In genomic region chr5:121343997-121344396, GRCm38 (mm10) we compare ENCODE assay signal across 28 mouse cellular contexts. TPM values are rescaled to one million over a fixed set of nuclear protein-coding genes. Genes with fewer than 3 reads are reported as not detected.
DNase-seq lines count a peak whose midpoint lies in the region; TF ChIP-seq lines count a peak whose summit lies in the region.
"Had no signal": no experiment of that assay in that cellular context is flagged by ENCODE, and none has a peak within 500 bp of the region (broad histone marks: within the 10 kb centered on the region; RNA-seq: fewer than 3 reads in every experiment).

No protein-coding gene starts in this region.

- no peak for TF ChIP-seq CTCF in MEL (IDR thresholded peaks at IDR 0.05 in 2 of 3, conservative IDR thresholded peaks at IDR 0.05 in 1 of 3; ENCODE audit: control insufficient read depth in 1 of 3, insufficient read depth in 1 of 3, low read depth in 2 of 3, low read length in 3 of 3, poor library complexity in 1 of 3, severe bottlenecking in 1 of 3)
- no peak for TF ChIP-seq CTCF in bone marrow macrophage, adult 2 months (IDR thresholded peaks at IDR 0.05; ENCODE audit: low read depth, low read length)

- no peaks in the 10 kb centered on the region for H3K9me3 ChIP-seq in MEL (replicated peaks; ENCODE audit: insufficient read depth, low read length)
- H3K9me3 ChIP-seq: embryonic facial prominence, embryonic 10.5 days; embryonic facial prominence, embryonic 13.5 days; forebrain, embryonic 13.5 days; G1E; heart, embryonic 10.5 days; heart, embryonic 13.5 days; hindbrain, embryonic 12.5 days; hindbrain, embryonic 15.5 days had no signal

- no peak for TF ChIP-seq EP300 in MEL (IDR thresholded peaks at IDR 0.05; ENCODE audit: low read depth in 1 of 2, low read length in 2 of 2)

- H3K79me2 ChIP-seq in MEL (ENCODE audit: control insufficient read depth, insufficient read depth, low read length, poor library complexity): no peaks in the 10 kb centered on the region
- H3K79me2 ChIP-seq in macrophage (ENCODE audit: inconsistent target): no peaks in the 10 kb centered on the region

- H3K9ac ChIP-seq in MEL (ENCODE audit: control insufficient read depth, low read depth, low read length, poor library complexity, severe bottlenecking): no peak overlapping the region
- H3K9ac ChIP-seq: embryonic facial prominence, embryonic 13.5 days; forebrain, embryonic 13.5 days; heart, embryonic 13.5 days; hindbrain, embryonic 12.5 days; hindbrain, embryonic 15.5 days had no signal

- TF ChIP-seq POLR2A in MEL (IDR thresholded peaks at IDR 0.05; ENCODE audit: control insufficient read depth in 1 of 2, insufficient read depth in 1 of 2, low read depth in 1 of 2, low read length in 2 of 2, poor library complexity in 1 of 2): no peak
- no peak for TF ChIP-seq POLR2A in bone marrow macrophage, adult 2 months (IDR thresholded peaks at IDR 0.05; ENCODE audit: borderline replicate concordance, low read depth, low read length)

- H3K27ac ChIP-seq in MEL (ENCODE audit: control insufficient read depth, low read depth, low read length) (no peak overlapping the region), macrophage (peak overlapping the region; percentile 58)
- peak overlapping the region; percentile 61 for H3K27ac ChIP-seq in bone marrow macrophage, adult 2 months (ENCODE audit: insufficient read depth, low read depth, low read length)
- H3K27ac ChIP-seq: embryonic facial prominence, embryonic 10.5 days; embryonic facial prominence, embryonic 13.5 days; forebrain, embryonic 13.5 days; gastrocnemius, adult 2 months; heart, adult 2 months; heart, embryonic 10.5 days; heart, embryonic 13.5 days; hindbrain, embryonic 12.5 days; hindbrain, embryonic 15.5 days had no signal

- no peaks in the 10 kb centered on the region for H3K27me3 ChIP-seq in MEL (ENCODE audit: control insufficient read depth in 1 of 2, insufficient read depth in 2 of 2, low read length in 2 of 2)
- H3K27me3 ChIP-seq: CH12.LX; embryonic facial prominence, embryonic 13.5 days; forebrain, embryonic 13.5 days; heart, embryonic 13.5 days; hindbrain, embryonic 12.5 days; hindbrain, embryonic 15.5 days had no signal

- 69% methylated on average over 8 of the region's 8 CpGs for WGBS in macrophage (ENCODE audit: missing documents)

- no peaks in the 10 kb centered on the region for H3K4me1 ChIP-seq in MEL (ENCODE audit: control insufficient read depth in 1 of 2, insufficient read depth in 2 of 2, low read length in 2 of 2)
- peaks cover 50% of the 10 kb centered on the region for H3K4me1 ChIP-seq in bone marrow macrophage, adult 2 months (ENCODE audit: control insufficient read depth, insufficient read depth, low read length)
- H3K4me1 ChIP-seq: forebrain, embryonic 13.5 days; heart, embryonic 13.5 days; hindbrain, embryonic 15.5 days had no signal

- H3K36me3 ChIP-seq in MEL (ENCODE audit: control insufficient read depth in 1 of 2, insufficient read depth in 2 of 2, low read length in 2 of 2): peaks cover 0 to 2% of the 10 kb centered on the region in 2 experiments; a peak in 1 of 4 replicates
- H3K36me3 ChIP-seq in macrophage (ENCODE audit: inconsistent target): peaks cover 9% of the 10 kb centered on the region

- H3K4me3 ChIP-seq in MEL (ENCODE audit: control insufficient read depth in 1 of 2, insufficient read depth in 1 of 2, low read depth in 2 of 2, low read length in 2 of 2): no peak overlapping the region
- no peak overlapping the region for H3K4me3 ChIP-seq in bone marrow macrophage, adult 2 months (ENCODE audit: insufficient read depth, low read length)
- no peak overlapping the region for H3K4me3 ChIP-seq in macrophage (ENCODE audit: inconsistent target)
- H3K4me3 ChIP-seq: embryonic facial prominence, embryonic 10.5 days; embryonic facial prominence, embryonic 13.5 days; erythroblast, embryonic 14.5 days; forebrain, embryonic 13.5 days; gastrocnemius, adult 2 months; heart, adult 2 months; heart, embryonic 10.5 days; heart, embryonic 13.5 days; hindbrain, embryonic 12.5 days; hindbrain, embryonic 15.5 days had no signal

- TF ChIP-seq RAD21 in MEL (IDR thresholded peaks at IDR 0.05; ENCODE audit: low read depth, low read length): no peak

- DNase-seq in MEL (ENCODE audit: low read depth, low spot score): peak; percentile 69
- no peak for DNase-seq in lung, postnatal 10 days
- DNase-seq in spleen, postnatal 4 days (ENCODE audit: low spot score in 2 of 2): no peak
- no peak for DNase-seq in frontal cortex, postnatal 36 days (ENCODE audit: low spot score in 2 of 2)
- DNase-seq: adrenal gland, postnatal 10 days; adrenal gland, postnatal 36 days; B cell, adult 2 months; cerebellum, adult 11 months; cerebellum, adult 2 months; cerebellum, adult 9-11 months; cerebellum, postnatal 25 days; embryo, embryonic 11 days; gastrocnemius, adult 2 months; gastrocnemius, postnatal 14 days; heart, adult 2 months; heart, postnatal 14 days had no signal

TF ChIP-seq in MEL, 35 proteins besides CTCF, POLR2A, EP300 and RAD21:
- no peak for TF ChIP-seq TCF12 (IDR thresholded peaks at IDR 0.05; ENCODE audit: low read depth, low read length)
- no peak for TF ChIP-seq E2F4 (IDR thresholded peaks at IDR 0.05; ENCODE audit: borderline replicate concordance, low read depth, low read length)
- TF ChIP-seq POLR2AphosphoS5 (IDR thresholded peaks at IDR 0.05; ENCODE audit: borderline replicate concordance, low read depth, low read length): no peak
- TF ChIP-seq CHD2 (IDR thresholded peaks at IDR 0.05; ENCODE audit: low read length): no peak
- TF ChIP-seq MXI1 (IDR thresholded peaks at IDR 0.05; ENCODE audit: low read depth, low read length): no peak
- TF ChIP-seq GATA1 (IDR thresholded peaks at IDR 0.05; ENCODE audit: low read depth, low read length): peak; percentile 12; the same call in 1 of the 2 replicates
- 0 out of 2 replicates have a peak, but pooled peaks have one; percentile 25 for TF ChIP-seq SIN3A (IDR thresholded peaks at IDR 0.05; ENCODE audit: low read length)
- no peak for TF ChIP-seq KAT2A (conservative IDR thresholded peaks at IDR 0.05; ENCODE audit: low read depth, low read length)
- 0 out of 2 replicates have a peak, but pooled peaks have one; percentile 28 for TF ChIP-seq MYC (IDR thresholded peaks at IDR 0.05; ENCODE audit: low read depth, low read length)
- no peak for TF ChIP-seq ELF1 (IDR thresholded peaks at IDR 0.05; ENCODE audit: low read depth, low read length)
- no peak for TF ChIP-seq RCOR1 (IDR thresholded peaks at IDR 0.05; ENCODE audit: low read depth, low read length)
- TF ChIP-seq USF1 (IDR thresholded peaks at IDR 0.05; ENCODE audit: low read depth, low read length): peak; percentile 59
- TF ChIP-seq ETS1 (IDR thresholded peaks at IDR 0.05; ENCODE audit: low read depth, low read length): no peak
- TF ChIP-seq POLR2AphosphoS2 (IDR thresholded peaks at IDR 0.05; ENCODE audit: low read length): no peak
- TF ChIP-seq UBTF (IDR thresholded peaks at IDR 0.05; ENCODE audit: borderline replicate concordance, insufficient read depth, low read depth, low read length): no peak
TF ChIP-seq in MEL: peak in this region for 4.

RNA-seq across cellular contexts. Expression of gene Trafd1, which starts 41.4 kb away (rescaled TPM):
- total RNA-seq in MEL (2012; rRNA removed): 12.9 and 15.4 TPM in 2 replicates
- polyA plus RNA-seq in MEL (2012; ENCODE audit: insufficient read depth in 1 of 2, insufficient read length in 2 of 2, low read depth in 1 of 2, low replicate concordance in 2 of 2, missing spikeins in 1 of 2): 10 to 100 TPM in 1 of 2 experiments, not detected in 1; 21.4 TPM
- polyA plus RNA-seq in bone marrow macrophage, adult 2 months (2012; ENCODE audit: insufficient read depth, insufficient read length, missing spikeins): 233 and 235 TPM in 2 replicates
- 1,000 to 10,000 TPM in 14 of 26 experiments, 100 to 1,000 TPM in 12; 286 to 2,059 (median 1,214) TPM for total RNA-seq in macrophage (2018; cell fraction: chromatin; rRNA removed)
- total RNA-seq in macrophage (2018; cell fraction: cytosol; rRNA removed): 100 to 1,000 TPM; 129 to 462 (median 246) TPM
- total RNA-seq in macrophage (2018; cell fraction: nucleus; rRNA removed): 1,000 to 10,000 TPM in 9 of 26 experiments, 100 to 1,000 TPM in 17; 314 to 1,459 (median 713) TPM
- 97.3 to 304 TPM (median 148 TPM) in 3 replicates for polyA plus RNA-seq in macrophage (2018)

RNA-seq across cellular contexts. Expression of gene Naa25, which starts 53.7 kb away (rescaled TPM):
- 53.0 and 56.4 TPM in 2 replicates for total RNA-seq in MEL (2012; rRNA removed)
- polyA plus RNA-seq in MEL (2012; ENCODE audit: insufficient read depth in 1 of 2, insufficient read length in 2 of 2, low read depth in 1 of 2, low replicate concordance in 2 of 2, missing spikeins in 1 of 2) (10 to 100 TPM in 1 of 2 experiments, not detected in 1; 59.6 TPM), macrophage (2018) (15.3 to 23.7 TPM (median 17.0 TPM) in 3 replicates)
- 9.9 and 14.0 TPM in 2 replicates for polyA plus RNA-seq in bone marrow macrophage, adult 2 months (2012; ENCODE audit: insufficient read depth, insufficient read length, missing spikeins)
- 100 to 1,000 TPM in 5 of 26 experiments, 10 to 100 TPM in 21; 14.6 to 150 (median 64.0) TPM for total RNA-seq in macrophage (2018; cell fraction: chromatin; rRNA removed)
- 10 to 100 TPM in 24 of 26 experiments, 1 to 10 TPM in 2; 9.0 to 45.8 (median 21.5) TPM for total RNA-seq in macrophage (2018; cell fraction: cytosol; rRNA removed)
- 100 to 1,000 TPM in 1 of 26 experiments, 10 to 100 TPM in 25; 12.1 to 113 (median 58.2) TPM for total RNA-seq in macrophage (2018; cell fraction: nucleus; rRNA removed)
